Mouse (Mus musculus) CD4-positive, CD25-positive, alpha-beta regulatory T cell, adult 4 months (primary cell): ENCODE measurements around the gene Vipr1. TPM values are rescaled to one million over a fixed set of nuclear protein-coding genes. Genes with fewer than 3 reads are reported as not detected.
A peak's percentile ranks its signal among the peaks of the same experiment; 100 is the strongest.

Experiments
- ATAC-seq: one replicate; pipeline ENCODE4 v1.8.0; 2017
- polyA plus RNA-seq, 2 experiments: library from polyadenylated mRNA; unstranded; fragments of 100-300 nt; shearing (Covaris generic); gene quantifications; one replicate each; pipeline ENCODE4 v1.2.1; 2017

Gene Vipr1
- polyA plus RNA-seq, 2 experiments from 2014 or later, result 1.3 to 2.0 TPM

- peak; percentile 38 for ATAC-seq
These were observed 77.1 kb downstream of the Vipr1 start for GRCm38 (mm10) chr9:121719347-121720331.

Other genes starting within 250 kb of the Vipr1 start
- not detected for gene Cck, start 147.0 kb upstream of the Vipr1 start, polyA plus RNA-seq
- gene Lyzl4, start 620 bp upstream of the Vipr1 start, polyA plus RNA-seq, result not detected
- 10 to 100 TPM; 17.6 to 32.9 TPM for gene Sec22c, start 62.8 kb downstream of the Vipr1 start, polyA plus RNA-seq
- gene Ss18l2, start 67.6 kb downstream of the Vipr1 start, polyA plus RNA-seq, result 10 to 100 TPM; 50.7 to 52.2 TPM
- gene Nktr, start 76.5 kb downstream of the Vipr1 start, polyA plus RNA-seq, result 100 to 1,000 TPM; 104 to 128 TPM
- under 1 TPM; 0.22 to 0.30 TPM for gene Zfp651, start 116.6 kb downstream of the Vipr1 start, polyA plus RNA-seq
- gene Klhl40, start 134.9 kb downstream of the Vipr1 start, polyA plus RNA-seq, result not detected
- gene Hhatl, start 149.8 kb downstream of the Vipr1 start, polyA plus RNA-seq, result not detected
- gene Ccdc13, start 196.7 kb downstream of the Vipr1 start, polyA plus RNA-seq, result not detected
- gene Higd1a, start 215.6 kb downstream of the Vipr1 start, polyA plus RNA-seq, result 100 to 1,000 TPM in 1 of 2 experiments, 10 to 100 TPM in 1; 94.5 to 129 TPM